Mouse (Mus musculus) small intestine, adult 2 months (tissue): Measurements from ENCODE around the gene Mcub. TPM values are rescaled to one million over a fixed set of nuclear protein-coding genes. Genes with fewer than 3 reads are reported as not detected.

ENCODE experiments used
- H3K27ac ChIP-seq: fragments of 200-500 bp; 2 replicates; pipeline ENCODE4 v1.5.1; 2012; ENCODE audit warnings: low read depth, low read length, control low read depth, inconsistent platforms; ENCODE audit not compliant: insufficient read depth
- H3K27me3 ChIP-seq: fragments of 200-500 bp; 2 replicates; pipeline ENCODE4 v1.6.1; 2012; ENCODE audit warnings: mild to moderate bottlenecking, moderate library complexity, low read length, inconsistent platforms; ENCODE audit not compliant: control insufficient read depth, insufficient read depth
- H3K36me3 ChIP-seq: fragments of 200-500 bp; 2 replicates; pipeline ENCODE4 v1.6.1; 2012; ENCODE audit warnings: mild to moderate bottlenecking, low read length, control low read depth, inconsistent platforms; ENCODE audit not compliant: control insufficient read depth, insufficient read depth
- H3K4me1 ChIP-seq: fragments of 200-500 bp; 2 replicates; pipeline ENCODE4 v1.6.1; 2012; ENCODE audit warnings: low read length, inconsistent platforms, mixed read lengths; ENCODE audit not compliant: control insufficient read depth, insufficient read depth, insufficient read length
- H3K4me3 ChIP-seq: fragments of 200-500 bp; 2 replicates; pipeline ENCODE4 v1.5.1; 2012; ENCODE audit warnings: low read depth, mild to moderate bottlenecking, control low read depth, inconsistent platforms, low read length, moderate library complexity
- CTCF ChIP-seq: fragments of 200-500 bp; IDR thresholded peaks from 2 replicates; pipeline ENCODE4 v1.5.1; 2012; ENCODE audit warnings: low read depth, mild to moderate bottlenecking, control low read depth, inconsistent platforms, low read length, moderate library complexity, mixed read lengths; ENCODE audit not compliant: insufficient replicate concordance, insufficient read length; ENCODE audit errors: extremely low read depth
- POLR2A ChIP-seq: fragments of 200-500 bp; IDR thresholded peaks from 2 replicates; pipeline ENCODE4 v1.6.1; 2012; ENCODE audit warnings: low read depth, mild to moderate bottlenecking, control low read depth, inconsistent platforms, low read length, moderate library complexity
- WGBS: fragments of 180-500 bp; shearing (Covaris S2); methylation state at CpG from one replicate; pipeline ENCODE4 v1.1.7; 2018; 5-methylcytosine and 5-hydroxymethylcytosine counted together
- polyA plus RNA-seq: library from polyadenylated mRNA; depleted of rRNA; stranded (reverse); fragments of >200 nt; gene quantifications from 2 replicates; pipeline ENCODE4 v1.2.3, GENCODE M21; 2012

Mcub gene
- polyA plus RNA-seq, 1 experiment, result 0.96 TPM

DNA sequence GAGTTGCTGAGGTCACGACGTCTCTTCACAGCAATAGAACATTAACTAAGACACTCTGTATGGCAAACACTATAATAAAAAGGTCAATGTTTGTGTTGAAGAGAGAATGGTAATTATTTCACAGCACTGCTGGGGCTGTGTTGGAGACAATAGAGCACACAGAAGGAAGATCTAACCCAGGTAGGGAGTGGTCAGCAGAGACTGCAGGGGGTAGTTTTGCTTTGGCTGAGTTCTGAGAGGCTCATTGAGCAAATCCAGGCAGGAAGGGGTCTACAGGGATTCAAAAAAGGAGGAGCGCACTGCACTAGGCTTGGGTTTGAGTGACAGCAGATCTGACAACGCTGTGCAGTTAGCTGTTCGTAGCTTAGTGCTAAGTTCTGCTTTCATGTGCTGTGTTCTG is 6.3 kb upstream of the Mcub start:
- Histone ChIP-seq H3K4me3 (no peak overlapping the region), H3K27me3 (no peaks in the 10 kb centered on the region), H3K36me3 (no peaks in the 10 kb centered on the region), H3K4me1 (no peaks in the 10 kb centered on the region), H3K27ac (no peak overlapping the region)
- TF ChIP-seq CTCF (no peak), POLR2A (no peak)
- WGBS, result 80% methylated on average over 5 of the region's 5 CpGs

DNA sequence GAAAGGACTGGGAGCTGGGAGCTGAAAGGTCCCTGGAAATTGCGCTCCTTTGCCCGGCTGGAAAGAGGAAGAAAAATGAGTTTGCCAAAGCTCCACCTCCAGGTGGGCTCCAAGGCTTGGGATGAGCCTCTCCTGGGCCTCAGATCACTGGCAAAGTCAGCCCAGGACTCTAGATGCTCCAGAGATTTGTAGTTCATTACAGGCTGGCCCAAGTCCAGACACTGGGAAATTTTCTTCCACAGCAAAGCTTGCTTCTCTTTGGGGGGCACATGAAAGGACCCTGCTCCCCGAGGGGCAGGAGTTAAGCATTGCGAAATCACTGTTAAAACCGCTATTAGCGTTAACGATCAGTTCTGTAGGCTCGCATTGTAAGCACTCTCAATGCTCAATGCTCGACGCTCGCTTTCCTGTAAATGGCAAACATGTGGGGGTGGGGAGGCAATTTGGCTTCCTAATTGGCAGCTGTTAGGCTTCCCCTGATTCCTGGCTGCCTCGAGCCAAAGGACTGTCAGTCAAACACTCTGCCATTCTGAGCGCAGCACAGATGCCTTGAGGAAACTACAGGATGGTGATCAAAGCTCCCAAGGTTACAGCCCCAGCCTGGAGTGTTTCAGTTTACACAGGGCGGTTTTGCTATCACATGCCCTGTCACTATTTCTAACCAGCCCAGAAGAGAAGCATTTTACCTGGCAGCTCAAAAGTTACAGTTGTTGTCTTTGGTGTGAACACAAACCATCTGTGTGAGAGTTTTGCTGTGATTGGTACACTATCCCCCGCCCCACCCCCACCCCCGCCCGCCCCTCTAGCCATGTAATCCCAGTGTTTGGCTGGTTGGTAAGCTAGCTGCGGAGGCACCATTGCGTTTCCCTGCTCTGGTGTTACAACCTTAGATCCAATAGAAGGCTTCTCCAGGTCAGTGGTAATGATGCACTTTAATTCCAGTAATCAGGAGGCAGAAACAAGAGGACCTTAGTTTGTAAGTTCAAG is 816 bp upstream of the Mcub start:
- Histone ChIP-seq H3K4me1 (peaks cover 12% of the 10 kb centered on the region), H3K27ac (no peak overlapping the region), H3K27me3 (peaks cover 9% of the 10 kb centered on the region), H3K36me3 (no peaks in the 10 kb centered on the region), H3K4me3 (peak overlapping the region; percentile 62)
- TF ChIP-seq POLR2A (no peak), CTCF (no peak)
- 17% methylated on average over 19 of the region's 19 CpGs for WGBS

DNA sequence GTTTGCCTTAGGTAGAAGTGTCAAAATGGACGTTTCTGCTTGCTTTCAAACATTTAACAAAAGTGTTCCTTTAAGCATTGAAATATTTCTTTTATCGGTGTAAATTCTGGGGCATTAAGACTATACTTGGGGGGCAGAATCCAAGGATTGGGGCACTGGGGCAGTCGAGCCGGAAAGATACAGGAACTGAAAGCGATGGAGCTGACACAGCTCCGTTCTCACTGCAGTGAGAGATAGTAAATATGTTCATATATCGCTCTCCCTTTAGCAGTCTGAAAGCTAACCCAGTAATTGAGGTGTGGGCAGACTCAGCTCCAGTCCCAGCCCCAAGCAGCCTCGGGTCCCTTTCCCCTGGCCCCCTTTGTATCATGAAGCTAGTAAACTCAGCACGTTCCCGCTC is 975 bp downstream of the Mcub start:
- no peaks in the 10 kb centered on the region for H3K36me3 ChIP-seq
- TF ChIP-seq CTCF (no peak), POLR2A (no peak)
- 40% methylated on average over 10 of the region's 10 CpGs for WGBS
- no peak overlapping the region for H3K27ac ChIP-seq
- H3K27me3 ChIP-seq, result peaks cover 9% of the 10 kb centered on the region
- peak overlapping the region; percentile 62 for H3K4me3 ChIP-seq
- peaks cover 12% of the 10 kb centered on the region for H3K4me1 ChIP-seq

DNA sequence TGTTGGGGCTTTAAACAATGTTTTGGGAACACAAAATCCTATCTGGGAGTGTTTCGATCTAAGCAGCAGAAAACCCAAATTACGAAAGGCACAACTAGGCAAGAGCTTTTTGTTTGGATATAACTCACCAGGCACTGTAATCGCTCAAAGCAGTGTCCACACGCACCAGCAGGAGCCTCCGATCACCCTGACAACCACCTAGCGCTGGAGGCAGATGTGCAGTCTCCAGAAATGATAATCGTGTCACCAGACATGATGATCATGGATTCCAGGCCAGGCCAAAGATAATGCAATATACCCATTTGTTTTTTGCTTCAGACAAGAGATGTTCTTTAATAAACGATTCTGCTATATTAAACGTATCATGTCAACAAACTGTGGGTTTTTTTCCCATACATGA is 2.1 kb downstream of the Mcub start:
- Histone ChIP-seq H3K27ac (no peak overlapping the region), H3K4me3 (no peak overlapping the region), H3K27me3 (peaks cover 9% of the 10 kb centered on the region), H3K36me3 (no peaks in the 10 kb centered on the region), H3K4me1 (peaks cover 12% of the 10 kb centered on the region)
- no peak for TF ChIP-seq CTCF
- no peak for TF ChIP-seq POLR2A
- 78% methylated on average over 9 of the region's 9 CpGs for WGBS

GRCm38 (mm10) chr3:129964681-129965080 is 5.3 kb downstream of the Mcub start:
- H3K27ac ChIP-seq, result no peak overlapping the region
- TF ChIP-seq POLR2A (no peak), CTCF (no peak)
- WGBS, result 73% methylated on average over 8 of the region's 8 CpGs

GRCm38 (mm10) chr3:129962533-129962932 is 7.5 kb downstream of the Mcub start:
- no peak overlapping the region for H3K27ac ChIP-seq
- 82% methylated on average over 8 of the region's 8 CpGs for WGBS
- no peaks in the 10 kb centered on the region for H3K36me3 ChIP-seq
- H3K4me3 ChIP-seq, result no peak overlapping the region
- no peaks in the 10 kb centered on the region for H3K27me3 ChIP-seq
- TF ChIP-seq CTCF (no peak), POLR2A (no peak)
- no peaks in the 10 kb centered on the region for H3K4me1 ChIP-seq

More at GRCm38 (mm10) chr3:129964681-129965080, 5.3 kb downstream of the Mcub start:
- Histone ChIP-seq H3K36me3 (no peaks in the 10 kb centered on the region), H3K4me1 (peaks cover 2% of the 10 kb centered on the region; the same call in 1 of the 2 replicates), H3K27me3 (peaks cover 8% of the 10 kb centered on the region), H3K4me3 (no peak overlapping the region)

DNA sequence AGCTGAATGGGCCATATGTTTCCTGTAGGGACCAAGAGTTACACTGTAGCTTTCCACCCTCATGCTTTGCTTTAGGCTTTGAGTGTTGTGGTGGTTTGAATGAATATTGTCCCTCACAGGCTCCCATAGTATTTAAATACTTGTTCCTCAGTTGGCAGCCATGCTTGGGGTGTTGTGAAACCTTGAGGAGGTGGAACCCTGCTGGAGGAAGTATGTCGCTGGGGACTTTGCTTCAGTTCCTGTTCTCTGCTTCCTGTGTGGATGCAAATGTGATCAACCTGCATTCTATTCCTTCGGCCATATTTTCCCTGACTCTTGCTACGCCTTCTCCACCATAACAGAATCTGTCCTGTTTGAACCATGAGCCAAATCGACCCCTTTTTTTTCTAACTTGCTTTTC is 16.7 kb downstream of the Mcub start:
- Histone ChIP-seq H3K27me3 (no peaks in the 10 kb centered on the region), H3K4me1 (no peaks in the 10 kb centered on the region), H3K27ac (no peak overlapping the region), H3K36me3 (no peaks in the 10 kb centered on the region), H3K4me3 (no peak overlapping the region)
- no peak for TF ChIP-seq POLR2A
- 82% methylated on average over 4 of the region's 4 CpGs for WGBS
